Mouse (Mus musculus): ENCODE measurements at regions not wholly inside any gene's neighbourhood (a gene's known extent, or its start where the extent isn't known, plus 50 kb on each side); places are given as distances from the start of the nearest gene placed in this dataset.
A peak's percentile ranks its signal among the peaks of the same experiment; 100 is the strongest.

DNA sequence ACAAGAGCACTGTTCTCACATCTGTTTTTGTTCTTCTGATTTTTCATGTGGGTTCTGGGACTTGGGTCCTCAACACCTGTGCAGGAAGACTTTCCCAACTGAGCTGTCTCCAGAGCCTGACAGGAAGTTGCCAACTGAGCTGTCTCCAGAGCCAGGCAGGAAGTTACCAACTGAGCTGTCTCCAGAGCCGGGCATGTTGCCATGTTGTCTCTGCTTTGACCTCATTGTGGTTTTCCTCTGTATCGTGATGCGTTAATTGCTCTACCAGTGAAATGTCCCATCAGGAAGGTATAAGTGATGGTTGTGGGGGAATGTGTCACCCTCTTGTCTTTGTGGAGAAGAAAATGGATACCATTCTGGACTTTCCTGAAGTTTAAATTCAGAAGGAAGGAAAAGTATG is 54.4 kb upstream of the Olfm4 start:
- no peak for DNase-seq (ENCODE audit: extremely low spot score in 1 of 2, low spot score in 1 of 2)

DNA sequence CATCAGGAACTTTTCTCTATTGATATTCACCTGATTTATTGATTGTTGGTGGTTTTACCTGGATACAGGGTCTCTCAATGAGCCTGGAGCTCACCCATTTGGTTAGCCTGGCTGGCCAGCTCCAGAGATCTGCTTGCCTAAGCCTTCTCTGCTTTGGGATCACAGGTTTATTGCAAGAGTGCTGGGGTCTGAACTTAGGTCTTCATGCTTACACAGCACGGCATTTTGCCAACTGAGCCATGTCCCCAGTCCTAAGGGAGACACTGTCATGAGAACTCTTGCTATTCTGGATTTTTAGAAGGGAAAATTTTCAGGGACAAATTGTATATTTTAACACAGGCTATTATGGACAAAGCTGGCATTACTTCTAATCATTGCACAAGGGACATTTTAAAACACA is 56.7 kb upstream of the Olfm4 start:
- DNase-seq (ENCODE audit: extremely low spot score in 1 of 2, low spot score in 1 of 2), result no peak

DNA sequence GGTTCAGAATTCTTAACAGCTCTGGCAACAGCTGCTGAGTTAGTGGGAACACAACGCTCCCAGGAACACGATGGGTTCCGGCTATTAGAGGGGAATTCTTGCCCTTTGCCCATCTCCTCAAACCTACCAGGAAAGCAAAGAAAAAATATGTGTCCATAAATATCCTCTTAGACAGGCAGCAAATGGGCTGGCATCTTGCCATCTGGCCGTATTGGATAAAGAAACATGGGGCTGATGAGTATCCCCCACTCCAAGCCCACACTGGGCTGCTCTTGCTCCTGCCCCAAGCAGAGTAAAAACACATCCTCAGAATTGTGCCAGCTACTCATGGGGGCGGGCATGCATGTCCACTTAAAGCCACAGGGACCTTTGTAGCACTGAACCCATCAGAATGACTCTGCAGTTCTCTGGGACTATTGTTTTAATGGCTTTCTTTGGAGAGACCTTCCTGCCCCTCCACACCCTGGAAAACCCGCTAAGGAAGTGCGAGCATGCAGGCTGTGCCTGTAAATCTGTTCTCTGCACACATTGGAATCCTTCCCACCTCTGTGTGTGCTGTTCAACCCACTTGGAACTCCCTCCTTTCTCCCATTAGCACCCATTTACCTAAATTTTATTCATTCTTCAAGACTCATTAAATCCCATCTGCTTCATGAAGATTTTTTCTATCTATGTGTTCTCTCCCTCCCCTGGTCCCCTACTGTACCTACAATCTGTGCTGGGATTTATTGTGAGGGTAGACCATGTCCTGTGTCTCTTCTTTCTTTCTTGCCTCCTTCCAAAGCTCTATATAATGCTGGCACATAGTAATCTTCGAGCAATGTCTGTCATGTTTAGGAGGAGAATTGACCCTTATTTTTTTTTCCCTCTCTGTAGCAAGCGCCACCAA is 66.7 kb upstream of the Olfm4 start:
- peak in 1 of 2 experiments; percentile 18 for DNase-seq (ENCODE audit: extremely low spot score in 1 of 2, low spot score in 1 of 2)

DNA sequence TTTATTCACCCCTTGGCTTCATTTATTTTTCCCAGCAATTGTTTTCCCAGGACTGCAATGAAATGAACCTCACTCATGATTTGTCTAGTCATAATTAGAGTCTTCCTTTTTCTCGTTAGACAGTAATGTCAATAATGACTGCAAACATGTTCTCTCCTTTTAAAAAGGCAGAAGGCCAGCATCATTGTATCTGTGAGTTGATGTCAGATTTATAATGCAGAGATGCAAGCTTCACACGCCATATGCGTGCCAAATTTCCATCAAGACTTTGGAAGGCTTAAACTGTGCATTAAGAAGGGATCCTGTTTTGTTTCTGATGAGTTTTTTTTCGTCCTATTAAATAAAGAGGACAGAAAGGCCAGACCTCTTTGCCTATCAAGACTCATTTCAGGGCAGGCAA is 68.9 kb upstream of the Olfm4 start:
- no peak for DNase-seq (ENCODE audit: extremely low spot score in 1 of 2, low spot score in 1 of 2)

DNA sequence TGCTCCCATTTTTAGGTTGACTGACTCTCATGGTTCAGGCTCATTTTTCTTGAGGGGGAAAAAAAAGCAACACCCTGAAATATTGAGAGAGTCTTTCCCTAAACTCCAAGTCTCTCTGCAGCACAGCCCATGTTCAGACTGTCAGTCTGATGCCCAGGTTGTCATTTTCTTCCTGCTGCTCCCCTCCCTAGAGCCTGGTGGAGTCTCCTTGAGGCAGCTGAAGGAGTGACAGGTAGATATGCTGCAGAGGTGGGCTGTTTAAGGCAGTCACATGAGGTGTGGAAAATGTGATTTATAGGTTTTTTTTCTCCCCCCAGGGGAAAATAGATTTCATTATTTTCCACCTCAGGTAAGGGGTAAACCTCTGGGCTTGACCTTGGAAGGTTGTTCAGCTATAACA is 70.6 kb upstream of the Olfm4 start:
- no peak for DNase-seq (ENCODE audit: extremely low spot score in 1 of 2, low spot score in 1 of 2)

DNA sequence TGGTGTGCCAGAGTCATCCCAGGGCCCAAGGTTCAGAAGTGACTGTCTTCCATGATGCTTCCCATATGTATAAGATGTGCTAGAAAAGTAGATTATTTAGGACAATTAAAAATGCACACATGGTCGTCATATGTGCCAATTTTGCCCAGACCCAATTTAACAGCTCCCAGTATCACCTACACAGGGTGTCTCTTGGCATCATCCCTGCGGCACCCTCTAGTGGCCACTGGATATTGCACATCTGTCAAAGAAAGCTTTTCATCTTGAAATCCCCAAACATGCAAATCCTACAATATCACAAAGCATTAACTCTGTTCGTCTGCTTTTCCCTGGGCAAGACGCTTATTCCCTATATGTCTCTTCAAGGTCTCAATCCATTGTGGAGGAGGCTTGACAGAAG is 71.3 kb upstream of the Olfm4 start:
- peak; percentile 38 to 74 for DNase-seq (ENCODE audit: extremely low spot score in 1 of 2, low spot score in 1 of 2)

DNA sequence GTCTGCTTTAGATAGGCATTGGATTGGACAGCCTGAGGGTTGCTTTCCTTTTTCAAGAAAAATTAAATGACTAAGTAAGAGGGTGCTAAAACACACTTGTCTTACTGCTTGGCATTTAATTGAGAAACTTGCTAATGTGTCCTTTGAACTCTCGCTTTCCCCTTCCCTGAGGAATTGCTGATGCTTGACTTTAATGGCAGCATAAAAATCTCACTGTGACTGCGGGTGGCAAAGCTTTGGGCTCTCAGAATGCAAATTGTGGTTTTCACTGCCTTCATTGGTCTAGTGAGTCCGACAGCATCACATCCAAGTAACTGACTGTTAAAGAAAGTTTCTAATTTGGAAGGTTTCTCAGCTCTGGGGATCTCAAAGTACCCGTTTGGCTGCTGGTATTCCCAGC is 76.1 kb upstream of the Olfm4 start:
- no peak for DNase-seq (ENCODE audit: extremely low spot score in 1 of 2, low spot score in 1 of 2)

DNA sequence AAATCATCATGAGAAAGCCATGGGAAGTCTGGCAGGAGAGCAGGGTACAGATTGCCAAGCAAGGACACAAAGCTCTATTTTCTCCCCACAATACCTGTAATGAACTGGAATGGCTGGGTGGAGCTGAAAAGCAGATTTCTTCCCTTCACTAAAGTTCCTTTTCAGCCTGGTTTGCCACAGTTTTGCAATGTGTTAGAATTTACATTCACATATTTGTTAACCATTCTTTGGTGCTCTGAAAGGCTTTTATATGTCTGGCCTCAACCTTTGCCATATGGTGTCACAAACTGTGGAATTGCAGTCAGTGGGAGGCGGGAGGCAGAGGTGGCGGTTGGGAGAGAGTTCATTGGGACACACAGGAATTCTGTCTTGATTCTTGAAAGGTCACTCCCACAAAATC is 78.3 kb upstream of the Olfm4 start:
- no peak for DNase-seq (ENCODE audit: extremely low spot score in 1 of 2, low spot score in 1 of 2)

DNA sequence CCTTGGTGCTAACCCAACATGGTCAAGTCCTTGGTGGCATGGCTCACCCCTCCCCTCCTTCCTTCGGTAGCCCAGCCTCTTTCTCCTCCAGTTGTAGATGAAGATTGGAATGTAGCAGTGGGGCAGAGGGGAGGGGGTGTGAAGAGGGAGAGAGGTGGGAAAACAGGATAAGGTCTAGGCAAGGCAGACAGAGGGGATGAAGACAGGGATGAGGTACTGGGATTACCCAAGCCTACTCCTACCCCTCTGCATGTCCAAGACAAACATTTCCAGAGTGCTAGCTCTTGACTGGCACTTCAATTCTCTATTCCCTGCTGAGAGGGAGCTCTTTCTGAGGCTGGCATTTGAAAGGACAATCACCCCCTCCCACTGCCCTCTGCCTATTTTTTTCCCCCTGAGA is 81.5 kb upstream of the Olfm4 start:
- no peak for DNase-seq (ENCODE audit: extremely low spot score in 1 of 2, low spot score in 1 of 2)

DNA sequence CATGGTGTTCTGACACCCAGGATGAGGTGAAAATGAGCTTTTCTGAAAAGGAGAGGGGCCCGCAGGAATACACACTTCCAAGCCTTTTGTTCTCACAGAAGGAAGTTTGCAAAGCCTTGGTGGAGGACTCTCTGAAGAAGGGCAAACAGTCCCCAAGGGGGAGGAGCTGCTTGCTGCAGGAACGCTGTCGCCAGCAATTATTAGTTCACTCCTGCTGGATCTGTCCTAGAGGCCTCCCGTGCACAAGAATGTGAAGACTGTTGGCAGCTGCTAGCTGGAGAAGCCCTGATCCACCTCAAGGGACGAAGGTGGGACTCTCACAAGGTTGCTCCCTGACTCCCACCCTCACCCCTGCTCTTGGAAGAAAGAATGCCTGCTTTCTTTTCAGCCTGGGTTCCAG is 85.6 kb upstream of the Olfm4 start:
- no peak for DNase-seq (ENCODE audit: extremely low spot score in 1 of 2, low spot score in 1 of 2)

DNA sequence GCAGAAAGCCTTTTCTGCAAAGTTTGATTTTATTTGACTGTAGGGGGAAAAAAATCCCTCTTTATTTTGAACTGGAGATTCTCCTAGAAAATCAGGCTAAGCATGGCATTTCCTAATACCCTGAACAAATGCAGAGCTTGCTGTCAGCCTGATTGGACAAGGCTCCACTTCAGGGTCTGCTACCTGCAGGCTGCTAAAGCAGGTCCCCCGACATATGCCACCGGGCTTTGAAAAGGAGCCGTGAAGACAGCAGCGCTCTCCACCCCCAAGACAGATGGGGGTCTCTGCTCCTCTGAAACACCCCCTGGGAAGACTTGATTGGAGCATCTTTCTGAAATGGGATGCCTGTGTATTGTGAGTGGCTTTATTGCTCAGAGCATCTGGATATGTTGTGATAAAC is 90.6 kb upstream of the Olfm4 start:
- no peak for DNase-seq (ENCODE audit: extremely low spot score in 1 of 2, low spot score in 1 of 2)

DNA sequence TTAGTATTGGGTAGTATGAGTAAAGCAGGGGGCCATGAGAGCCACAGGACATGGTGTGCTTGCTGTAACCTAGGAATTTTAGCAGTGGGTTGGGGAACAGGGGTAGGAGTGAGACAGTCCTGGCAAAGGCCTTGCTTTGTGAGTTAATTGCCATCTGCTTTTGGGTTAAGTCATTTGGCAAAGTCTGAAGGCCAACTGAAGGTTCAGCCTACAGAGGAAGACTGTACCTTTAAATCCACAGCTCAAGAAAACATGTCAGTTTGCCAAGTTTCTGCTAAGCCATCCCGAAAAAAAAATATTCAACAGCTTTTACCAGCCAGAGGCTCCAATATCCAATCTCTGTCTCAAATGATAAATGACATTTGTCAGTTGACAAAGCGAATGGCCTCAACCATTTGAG is 93.2 kb upstream of the Olfm4 start:
- no peak for DNase-seq (ENCODE audit: extremely low spot score in 1 of 2, low spot score in 1 of 2)

DNA sequence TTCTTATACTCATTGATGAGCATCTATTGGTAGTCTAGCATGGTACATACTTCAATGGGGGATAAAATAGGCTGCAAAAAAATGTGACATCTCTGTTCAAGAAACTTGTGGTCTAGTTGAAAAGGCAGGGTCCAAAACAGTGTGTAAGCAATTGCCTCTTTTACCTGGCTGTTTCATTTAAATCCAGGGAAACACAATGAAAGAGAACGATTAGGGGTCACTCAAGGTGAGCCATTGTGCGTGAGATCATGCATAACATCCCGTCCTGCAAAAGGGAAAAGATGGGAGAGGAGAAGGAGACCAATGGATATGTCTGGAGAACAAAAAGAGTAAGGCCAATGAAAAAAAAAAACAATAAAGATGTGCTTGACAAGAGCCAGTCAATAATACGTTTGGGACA is 93.6 kb upstream of the Olfm4 start:
- no peak for DNase-seq (ENCODE audit: extremely low spot score in 1 of 2, low spot score in 1 of 2)

DNA sequence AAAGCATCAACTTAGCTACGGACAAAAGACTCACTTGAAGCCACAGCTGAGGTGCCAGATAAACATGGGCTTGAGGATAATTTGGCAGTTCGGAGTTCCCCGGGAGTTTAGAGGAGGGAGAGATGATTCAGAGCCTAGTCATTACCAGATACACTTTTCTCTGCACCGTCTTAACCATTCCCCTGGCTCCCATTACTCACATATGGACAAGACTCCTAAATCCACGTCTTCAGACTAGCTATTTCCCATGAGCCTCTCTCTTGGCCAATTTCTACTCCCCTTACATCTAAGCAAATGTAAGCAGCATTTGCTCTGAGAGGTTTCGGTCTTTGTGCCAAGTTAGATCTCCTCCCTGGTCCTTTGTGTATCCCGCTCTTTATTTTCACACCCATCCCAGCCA is 100.4 kb upstream of the Olfm4 start:
- DNase-seq (ENCODE audit: extremely low spot score in 1 of 2, low spot score in 1 of 2), result no peak

DNA sequence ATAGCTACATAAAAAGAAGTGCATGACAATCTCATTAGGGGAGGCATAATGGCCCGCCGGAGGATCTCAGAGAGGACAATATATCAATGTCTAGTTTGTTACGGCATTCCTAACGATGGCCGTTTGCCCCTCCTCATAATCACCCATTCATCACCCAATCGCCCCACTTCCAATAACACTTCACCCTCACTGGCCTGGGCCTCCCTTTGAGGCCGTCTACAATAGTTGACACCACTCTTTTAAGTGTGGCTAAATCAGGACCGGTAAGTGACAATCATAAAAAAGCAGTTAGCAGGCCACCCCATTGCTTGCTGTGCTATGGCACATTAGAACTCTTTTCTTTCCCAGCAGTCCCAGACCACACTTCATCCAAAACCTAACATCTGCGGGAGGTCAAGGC is 102.2 kb upstream of the Olfm4 start:
- DNase-seq (ENCODE audit: extremely low spot score in 1 of 2, low spot score in 1 of 2), result no peak

DNA sequence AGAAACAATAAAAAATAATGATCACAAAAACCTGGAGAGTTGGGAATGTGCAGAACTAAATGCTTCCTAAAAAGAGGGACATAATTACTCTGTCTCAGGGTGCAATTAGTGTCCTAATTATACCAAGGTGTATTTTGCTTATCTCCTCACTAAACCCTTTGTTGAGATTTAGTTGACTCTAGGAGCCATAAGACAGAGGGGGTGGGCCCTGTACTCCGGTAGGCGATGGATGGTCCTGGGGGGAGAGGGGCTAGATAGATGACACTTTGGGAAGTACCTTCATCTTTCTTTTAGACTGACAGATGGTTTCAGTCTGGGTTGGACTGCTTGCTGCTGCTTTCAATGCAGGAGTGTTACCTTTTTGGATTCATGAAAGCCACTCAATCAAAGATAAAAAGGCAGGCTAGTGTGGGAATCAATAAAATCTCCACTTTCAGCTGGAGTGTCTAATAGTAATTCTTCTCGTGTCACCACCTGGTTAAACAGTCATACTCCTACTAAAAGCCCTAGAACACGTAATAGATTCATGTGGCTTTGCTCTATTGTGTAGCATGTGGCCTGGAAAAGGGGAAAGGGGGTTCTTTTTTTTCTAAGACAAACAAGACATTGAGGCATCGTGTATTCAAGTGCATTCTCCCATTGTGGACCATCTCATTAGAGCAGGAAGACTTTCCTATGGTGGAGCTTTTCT is 103.7 kb upstream of the Olfm4 start:
- no peak for DNase-seq (ENCODE audit: extremely low spot score in 1 of 2, low spot score in 1 of 2)

DNA sequence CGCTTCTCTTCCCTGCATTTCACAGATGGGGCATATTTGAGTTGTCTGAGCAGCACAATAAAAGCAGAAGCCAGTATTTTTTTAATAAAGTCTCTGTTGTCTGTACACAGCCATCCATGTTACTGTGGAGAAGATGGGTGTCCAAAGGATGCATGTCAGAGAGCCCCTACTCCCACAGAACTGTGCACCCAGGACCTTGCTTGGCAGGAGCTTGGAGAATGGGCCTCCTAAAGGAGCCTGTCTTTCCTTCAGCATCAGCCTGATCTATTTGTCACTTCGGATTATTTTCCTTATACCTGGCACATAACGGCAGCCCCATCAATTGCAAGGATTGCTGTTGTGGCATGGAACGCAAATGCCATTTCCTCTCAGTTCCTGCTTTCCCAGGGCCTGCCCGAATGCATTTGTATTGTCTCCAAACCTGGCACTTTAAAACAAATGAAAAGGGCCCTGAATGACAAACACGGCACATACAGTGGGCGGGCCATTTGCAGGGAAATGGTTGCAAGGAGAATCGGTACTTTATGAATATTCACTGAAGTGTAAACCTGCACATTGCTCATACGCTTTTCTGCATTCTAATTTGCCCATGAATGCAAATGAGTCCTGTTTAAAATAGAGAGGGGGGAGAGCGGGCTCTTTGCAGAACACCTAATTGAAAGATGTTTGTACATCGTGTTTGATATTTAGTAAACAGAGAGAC is 104.4 kb upstream of the Olfm4 start:
- no peak for DNase-seq (ENCODE audit: extremely low spot score in 1 of 2, low spot score in 1 of 2)

DNA sequence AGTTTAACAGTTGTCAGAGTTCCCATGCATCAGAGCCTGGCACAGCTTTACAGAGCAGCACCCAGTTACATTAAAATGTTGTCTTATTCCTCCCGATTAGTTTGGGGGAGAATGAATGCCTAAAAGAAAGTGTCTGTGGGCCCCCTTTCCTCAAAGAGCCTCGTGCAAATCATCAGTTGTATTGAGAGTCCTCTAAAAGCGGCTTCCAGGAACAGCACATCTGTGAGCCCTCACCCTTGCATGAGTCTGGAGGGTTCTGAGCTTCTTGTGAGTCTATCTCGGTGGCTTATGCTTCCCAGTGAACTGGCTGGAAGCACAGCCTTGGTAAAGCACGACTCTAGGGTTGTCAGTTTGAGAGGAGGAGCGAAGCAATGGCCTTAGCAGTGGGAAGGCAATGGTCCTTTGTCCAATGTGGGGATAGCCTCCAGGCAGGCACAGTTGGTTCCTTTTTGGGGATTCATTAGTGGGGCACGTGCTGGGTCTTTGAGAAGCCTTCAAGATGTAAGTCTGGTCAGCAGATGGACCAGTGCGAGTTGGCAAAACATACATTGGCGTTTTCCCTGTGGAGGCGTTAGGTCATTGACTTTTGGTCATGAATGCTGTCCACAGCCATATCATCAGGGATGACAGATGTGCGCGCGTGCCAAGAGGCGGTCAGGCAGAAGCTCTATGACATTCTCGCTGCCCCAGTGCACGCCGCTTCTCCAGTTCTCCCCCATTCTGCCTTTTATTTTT is 105.4 kb upstream of the Olfm4 start:
- DNase-seq (ENCODE audit: extremely low spot score in 1 of 2, low spot score in 1 of 2), result no peak

DNA sequence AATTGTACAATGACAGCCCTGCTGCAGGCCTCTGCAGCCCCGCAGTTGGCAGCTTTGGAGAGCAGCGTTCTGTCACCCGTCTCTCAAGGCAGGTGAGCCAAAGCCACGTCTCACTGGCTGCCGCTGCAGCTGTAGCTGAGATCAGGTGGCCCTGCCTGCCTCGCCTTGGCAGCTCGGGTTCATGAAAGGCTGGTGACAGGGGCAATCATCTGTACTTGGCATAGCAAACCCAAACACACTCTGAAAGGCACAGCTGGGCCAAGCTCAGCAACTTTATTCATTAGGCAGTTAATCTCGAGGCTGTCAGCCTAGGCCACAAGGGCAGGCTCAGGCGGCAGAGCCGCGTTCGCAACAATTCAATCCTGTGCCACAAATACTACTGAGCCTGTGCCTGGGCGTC is 102.0 kb upstream of the Pcdh8 start:
- DNase-seq (ENCODE audit: extremely low spot score in 1 of 2, low spot score in 1 of 2), result no peak

DNA sequence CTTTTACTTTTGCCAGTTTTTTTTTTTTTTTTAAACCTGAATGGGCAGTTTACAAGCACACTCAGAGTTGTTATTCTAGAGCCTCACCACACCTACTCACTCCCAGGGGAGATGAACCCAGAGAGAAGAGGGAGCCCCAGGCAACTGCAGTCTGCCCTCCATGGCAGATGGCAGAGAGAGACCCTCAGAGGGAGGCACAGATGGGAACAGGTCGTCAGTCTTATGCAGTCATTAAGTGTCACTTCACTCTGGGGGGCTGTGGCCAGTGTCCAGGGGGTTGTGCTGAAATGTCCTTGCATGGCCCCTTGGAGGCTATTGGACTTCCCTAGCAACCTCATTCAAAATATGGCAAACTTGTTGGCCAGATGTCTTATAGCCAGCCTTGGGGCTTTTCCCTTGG is 101.3 kb upstream of the Pcdh8 start:
- DNase-seq (ENCODE audit: extremely low spot score in 1 of 2, low spot score in 1 of 2), result no peak

DNA sequence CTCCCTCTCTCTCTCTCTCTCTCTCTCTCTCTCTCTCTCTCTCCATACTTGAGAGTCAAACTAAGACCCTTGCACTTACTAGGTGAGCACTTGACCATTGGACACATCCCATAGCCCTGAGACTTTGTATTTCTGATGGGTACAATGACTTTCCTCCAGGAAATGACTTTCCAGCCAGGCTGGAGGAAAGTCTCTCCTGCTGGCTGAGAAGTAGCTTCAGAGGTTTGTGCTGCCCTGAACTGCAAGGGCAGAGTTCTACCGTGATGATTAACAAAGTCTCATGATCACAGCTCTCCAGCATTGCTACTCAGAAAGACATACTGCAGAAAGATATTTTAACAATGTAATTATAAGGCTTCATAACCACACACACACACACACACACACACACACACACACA is 98.2 kb upstream of the Pcdh8 start:
- no peak for DNase-seq (ENCODE audit: extremely low spot score in 1 of 2, low spot score in 1 of 2)

Measured in layer of hippocampus, postnatal 25 days (tissue).